Mouse (Mus musculus): ENCODE results near the gene Stard5. TPM values are rescaled to one million over a fixed set of nuclear protein-coding genes. Genes with fewer than 3 reads are reported as not detected.

Stard5 gene
- polyA plus RNA-seq, 1 experiment from 2014 or later: 37.1 TPM

- H3K36me3 ChIP-seq (ENCODE audit: control insufficient read depth, insufficient read depth, low read length): no peaks in the 10 kb centered on the region
- no peak overlapping the region for H3K27ac ChIP-seq (ENCODE audit: low read depth)
- ATAC-seq (replicated peaks; ENCODE audit: low FRiP score, low TSS enrichment, low read depth): no peak
- H3K4me3 ChIP-seq (ENCODE audit: low read depth, low read length): no peak overlapping the region
- DNase-seq (ENCODE audit: low spot score): no peak
- H3K4me1 ChIP-seq (replicated peaks; ENCODE audit: control insufficient read depth, insufficient read depth, low read length): no peaks in the 10 kb centered on the region
- H3K4me2 ChIP-seq (ENCODE audit: low read length): no peak overlapping the region
- H3K9me3 ChIP-seq (ENCODE audit: control insufficient read depth, low read length): no peaks in the 10 kb centered on the region
- H3K27me3 ChIP-seq (replicated peaks; ENCODE audit: control insufficient read depth, insufficient read depth, low read length): no peaks in the 10 kb centered on the region
- WGBS: 87% methylated on average over 6 of the region's 6 CpGs
- no peak overlapping the region for H3K9ac ChIP-seq (ENCODE audit: low read length)
These were observed 31.1 kb downstream of the Stard5 start for GRCm38 (mm10) chr7:83662711-83663375.

- WGBS: 83% methylated on average over 4 of the region's 4 CpGs
- Histone ChIP-seq H3K4me3 (ENCODE audit: low read depth, low read length) (no peak overlapping the region), H3K9ac (ENCODE audit: low read length) (no peak overlapping the region), H3K27me3 (replicated peaks; ENCODE audit: control insufficient read depth, insufficient read depth, low read length) (no peaks in the 10 kb centered on the region), H3K27ac (ENCODE audit: low read depth) (no peak overlapping the region), H3K4me2 (ENCODE audit: low read length) (no peak overlapping the region), H3K4me1 (replicated peaks; ENCODE audit: control insufficient read depth, insufficient read depth, low read length) (no peaks in the 10 kb centered on the region), H3K9me3 (ENCODE audit: control insufficient read depth, low read length) (no peaks in the 10 kb centered on the region), H3K36me3 (ENCODE audit: control insufficient read depth, insufficient read depth, low read length) (no peaks in the 10 kb centered on the region)
- DNase-seq (ENCODE audit: low spot score) (no peak), ATAC-seq (replicated peaks; ENCODE audit: low FRiP score, low TSS enrichment, low read depth) (no peak)
These were observed 34.4 kb downstream of the Stard5 start for GRCm38 (mm10) chr7:83666087-83666595.

GRCm38 (mm10) chr7:83667936-83668645 is 36.3 kb downstream of the Stard5 start:
- Histone ChIP-seq H3K27ac (ENCODE audit: low read depth) (no peak overlapping the region), H3K4me3 (ENCODE audit: low read depth, low read length) (no peak overlapping the region), H3K4me1 (replicated peaks; ENCODE audit: control insufficient read depth, insufficient read depth, low read length) (no peaks in the 10 kb centered on the region), H3K36me3 (ENCODE audit: control insufficient read depth, insufficient read depth, low read length) (no peaks in the 10 kb centered on the region), H3K9ac (ENCODE audit: low read length) (no peak overlapping the region), H3K4me2 (ENCODE audit: low read length) (no peak overlapping the region), H3K9me3 (ENCODE audit: control insufficient read depth, low read length) (no peaks in the 10 kb centered on the region), H3K27me3 (replicated peaks; ENCODE audit: control insufficient read depth, insufficient read depth, low read length) (no peaks in the 10 kb centered on the region)
- WGBS: 74% methylated on average over 5 of the region's 5 CpGs
- DNase-seq (ENCODE audit: low spot score): no peak
- ATAC-seq (replicated peaks; ENCODE audit: low FRiP score, low TSS enrichment, low read depth): no peak

- Histone ChIP-seq H3K4me3 (ENCODE audit: low read depth, low read length) (no peak overlapping the region), H3K27me3 (replicated peaks; ENCODE audit: control insufficient read depth, insufficient read depth, low read length) (no peaks in the 10 kb centered on the region), H3K4me1 (replicated peaks; ENCODE audit: control insufficient read depth, insufficient read depth, low read length) (no peaks in the 10 kb centered on the region), H3K4me2 (ENCODE audit: low read length) (no peak overlapping the region), H3K9ac (ENCODE audit: low read length) (no peak overlapping the region), H3K36me3 (ENCODE audit: control insufficient read depth, insufficient read depth, low read length) (no peaks in the 10 kb centered on the region), H3K9me3 (ENCODE audit: control insufficient read depth, low read length) (no peaks in the 10 kb centered on the region), H3K27ac (ENCODE audit: low read depth) (no peak overlapping the region)
- DNase-seq (ENCODE audit: low spot score): peak; percentile 66
- WGBS: 12% methylated on average over 1 of the region's 1 CpGs
- no peak for ATAC-seq (replicated peaks; ENCODE audit: low FRiP score, low TSS enrichment, low read depth)
These were observed 37.0 kb downstream of the Stard5 start for GRCm38 (mm10) chr7:83668724-83669123.

DNA sequence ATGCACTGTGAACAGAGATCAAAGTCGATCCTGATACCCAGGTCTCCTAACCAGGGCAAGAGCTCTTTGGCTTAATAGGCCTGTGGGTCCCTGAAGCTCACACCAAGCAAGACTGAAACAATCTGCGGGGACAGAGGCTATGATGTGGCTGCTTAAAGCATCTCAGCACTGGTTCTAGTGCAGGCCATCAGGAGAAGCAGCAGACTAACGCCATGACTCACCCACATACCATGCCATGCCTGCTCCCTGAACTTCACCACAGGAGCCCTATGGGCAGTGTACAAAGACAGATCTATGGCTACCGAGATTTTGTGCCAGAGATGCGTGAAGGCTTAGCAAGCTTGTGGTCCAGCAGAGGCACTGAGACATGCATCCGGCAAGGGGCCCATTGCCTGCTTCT is 39.8 kb downstream of the Stard5 start:
- 94% methylated on average over 6 of the region's 6 CpGs for WGBS
- Histone ChIP-seq H3K4me1 (replicated peaks; ENCODE audit: control insufficient read depth, insufficient read depth, low read length) (no peaks in the 10 kb centered on the region), H3K27ac (ENCODE audit: low read depth) (no peak overlapping the region), H3K4me2 (ENCODE audit: low read length) (no peak overlapping the region), H3K4me3 (ENCODE audit: low read depth, low read length) (no peak overlapping the region), H3K36me3 (ENCODE audit: control insufficient read depth, insufficient read depth, low read length) (no peaks in the 10 kb centered on the region), H3K9me3 (ENCODE audit: control insufficient read depth, low read length) (no peaks in the 10 kb centered on the region), H3K27me3 (replicated peaks; ENCODE audit: control insufficient read depth, insufficient read depth, low read length) (no peaks in the 10 kb centered on the region), H3K9ac (ENCODE audit: low read length) (no peak overlapping the region)
- ATAC-seq (replicated peaks; ENCODE audit: low FRiP score, low TSS enrichment, low read depth) (no peak), DNase-seq (ENCODE audit: low spot score) (no peak)

- Histone ChIP-seq H3K27me3 (replicated peaks; ENCODE audit: control insufficient read depth, insufficient read depth, low read length) (no peaks in the 10 kb centered on the region), H3K36me3 (ENCODE audit: control insufficient read depth, insufficient read depth, low read length) (no peaks in the 10 kb centered on the region), H3K9me3 (ENCODE audit: control insufficient read depth, low read length) (no peaks in the 10 kb centered on the region), H3K9ac (ENCODE audit: low read length) (no peak overlapping the region), H3K4me1 (replicated peaks; ENCODE audit: control insufficient read depth, insufficient read depth, low read length) (no peaks in the 10 kb centered on the region), H3K27ac (ENCODE audit: low read depth) (no peak overlapping the region), H3K4me2 (ENCODE audit: low read length) (no peak overlapping the region), H3K4me3 (ENCODE audit: low read depth, low read length) (no peak overlapping the region)
- ATAC-seq (replicated peaks; ENCODE audit: low FRiP score, low TSS enrichment, low read depth) (no peak), DNase-seq (ENCODE audit: low spot score) (no peak)
- 31% methylated on average over 5 of the region's 5 CpGs for WGBS
These were observed 43.9 kb downstream of the Stard5 start for GRCm38 (mm10) chr7:83675545-83676254.

- H3K9me3 ChIP-seq (ENCODE audit: control insufficient read depth, low read length): no peaks in the 10 kb centered on the region
- no peak overlapping the region for H3K4me3 ChIP-seq (ENCODE audit: low read depth, low read length)
- H3K36me3 ChIP-seq (ENCODE audit: control insufficient read depth, insufficient read depth, low read length): no peaks in the 10 kb centered on the region
- 75% methylated on average over 3 of the region's 3 CpGs for WGBS
- ATAC-seq (replicated peaks; ENCODE audit: low FRiP score, low TSS enrichment, low read depth) (no peak), DNase-seq (ENCODE audit: low spot score) (no peak)
- H3K27me3 ChIP-seq (replicated peaks; ENCODE audit: control insufficient read depth, insufficient read depth, low read length): no peaks in the 10 kb centered on the region
- 0 out of 2 replicates have a peak, but pooled peaks cover under 1% of the 10 kb centered on the region for H3K4me1 ChIP-seq (replicated peaks; ENCODE audit: control insufficient read depth, insufficient read depth, low read length)
- H3K9ac ChIP-seq (ENCODE audit: low read length): no peak overlapping the region
- H3K4me2 ChIP-seq (ENCODE audit: low read length): no peak overlapping the region
- no peak overlapping the region for H3K27ac ChIP-seq (ENCODE audit: low read depth)
These were observed 45.5 kb downstream of the Stard5 start for GRCm38 (mm10) chr7:83677296-83677695.

- DNase-seq (ENCODE audit: low spot score) (no peak), ATAC-seq (replicated peaks; ENCODE audit: low FRiP score, low TSS enrichment, low read depth) (no peak)
- 90% methylated on average over 4 of the region's 4 CpGs for WGBS
- Histone ChIP-seq H3K27me3 (replicated peaks; ENCODE audit: control insufficient read depth, insufficient read depth, low read length) (no peaks in the 10 kb centered on the region), H3K27ac (ENCODE audit: low read depth) (no peak overlapping the region), H3K9me3 (ENCODE audit: control insufficient read depth, low read length) (no peaks in the 10 kb centered on the region), H3K4me3 (ENCODE audit: low read depth, low read length) (no peak overlapping the region), H3K4me1 (replicated peaks; ENCODE audit: control insufficient read depth, insufficient read depth, low read length) (peaks cover 5% of the 10 kb centered on the region; the same call in 1 of the 2 replicates), H3K4me2 (ENCODE audit: low read length) (no peak overlapping the region), H3K36me3 (ENCODE audit: control insufficient read depth, insufficient read depth, low read length) (no peaks in the 10 kb centered on the region), H3K9ac (ENCODE audit: low read length) (no peak overlapping the region)
These were observed 46.7 kb downstream of the Stard5 start for GRCm38 (mm10) chr7:83678506-83678905.

Data from intestine, embryonic 14.5 days (tissue).